Mouse (Mus musculus) ovary, postnatal 36 days (tissue): ENCODE results near the gene Abcb7.

Experiments
- DNase-seq: peaks from one replicate; pipeline ENCODE4 v3.0.0; 2022; ENCODE audit warnings: low spot score, mixed read lengths

Gene Abcb7

DNA sequence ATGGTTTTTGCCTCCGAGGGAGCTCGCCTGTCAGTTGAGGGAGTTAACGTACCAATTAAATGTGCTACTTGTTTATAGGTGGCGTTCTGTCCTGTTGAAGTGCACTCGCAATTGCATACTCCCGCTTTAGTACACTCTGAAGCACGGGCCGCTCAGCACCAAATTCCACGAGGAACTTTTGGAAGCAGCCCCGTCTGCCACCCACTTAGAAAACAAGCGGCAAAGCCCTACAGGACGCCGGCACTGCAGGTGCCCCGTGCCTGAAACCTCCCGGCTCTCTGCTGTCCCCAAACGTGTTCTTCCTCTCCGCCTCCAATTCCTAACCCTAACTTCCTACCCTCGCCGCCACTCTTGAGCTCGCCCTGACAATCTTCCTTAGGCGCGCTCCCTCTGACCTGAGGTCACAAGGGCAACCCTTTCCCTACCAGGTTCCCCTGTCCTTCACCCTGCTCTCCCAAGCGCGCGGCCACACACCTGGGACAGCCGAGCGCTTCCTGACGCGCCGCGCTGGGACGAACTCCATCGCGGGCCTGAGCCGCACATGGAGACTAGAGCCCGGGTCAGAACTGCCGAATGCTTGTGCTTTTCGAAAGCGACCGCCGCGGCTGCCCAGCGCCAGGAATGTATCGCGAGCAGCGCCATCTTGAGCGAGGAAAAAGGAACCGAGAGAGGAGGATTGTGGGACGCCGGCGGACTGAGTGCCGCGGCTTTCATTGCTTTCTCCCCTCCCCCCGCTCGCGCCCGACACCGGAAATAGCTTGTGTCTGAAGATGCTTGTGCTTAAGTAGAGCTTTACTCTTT, at the start of gene Abcb7:
Gene Abcb7 (minus strand): TSS at position 674 of the 801 bp plus-strand sequence.
- DNase-seq, result peak; percentile 83

DNA sequence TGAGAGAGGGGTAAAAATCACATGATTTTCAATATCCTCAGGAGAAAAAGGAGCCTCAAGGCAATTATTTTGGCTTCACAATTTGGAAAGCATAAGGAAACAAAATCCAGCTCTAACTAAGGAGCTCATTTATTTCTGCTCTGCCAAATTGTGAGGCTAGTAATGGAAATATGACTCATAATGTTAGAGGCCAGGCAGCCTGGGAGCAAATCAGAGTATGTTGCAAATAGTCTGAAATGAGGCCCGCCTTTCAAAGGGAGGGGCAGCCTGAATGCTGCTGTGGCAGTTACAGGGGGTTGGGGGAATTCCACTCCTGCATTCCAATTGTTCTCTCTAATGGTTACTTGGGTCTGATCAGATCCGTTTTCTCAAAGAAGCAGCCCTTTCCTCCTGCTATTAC, 48.1 kb upstream of the Abcb7 start:
- DNase-seq, result no peak

DNA sequence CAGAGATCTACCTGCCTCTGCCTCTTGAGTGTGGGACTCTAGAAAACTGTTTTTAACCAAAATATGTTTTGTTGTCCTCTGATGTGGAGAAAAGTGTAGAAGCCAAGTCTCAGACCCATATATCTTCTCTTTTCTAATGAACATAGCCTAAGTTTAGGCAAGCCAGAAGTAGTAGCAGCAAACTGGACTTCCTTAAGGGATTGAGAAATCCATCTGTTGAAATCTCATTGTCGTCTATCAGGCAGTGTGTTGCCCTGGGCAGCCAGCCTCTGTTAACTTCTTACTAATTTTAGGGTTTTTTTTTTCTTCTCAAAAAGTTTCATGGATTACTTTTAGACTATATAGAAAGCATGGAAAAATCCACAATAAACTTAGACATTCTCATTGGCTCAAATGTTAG, 38.8 kb upstream of the Abcb7 start:
- no peak for DNase-seq

DNA sequence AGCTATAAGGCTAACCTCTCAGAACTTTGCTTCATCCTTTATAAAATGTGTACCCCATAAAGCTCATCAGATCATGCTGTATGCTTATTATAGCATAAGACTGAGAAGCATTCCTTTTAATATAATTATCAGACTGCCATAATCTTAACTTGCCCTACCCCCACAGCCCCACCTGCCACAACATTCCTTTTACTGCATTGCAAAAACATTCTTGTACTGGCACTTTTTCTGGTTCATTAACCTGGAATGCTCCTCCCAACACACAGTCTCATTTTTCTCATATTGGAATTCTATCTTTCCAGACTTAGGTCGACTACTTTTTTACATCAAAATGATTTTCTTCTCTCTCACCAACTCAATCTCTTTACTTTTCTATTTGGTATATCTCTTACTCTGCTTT, 19.8 kb upstream of the Abcb7 start:
- no peak for DNase-seq

DNA sequence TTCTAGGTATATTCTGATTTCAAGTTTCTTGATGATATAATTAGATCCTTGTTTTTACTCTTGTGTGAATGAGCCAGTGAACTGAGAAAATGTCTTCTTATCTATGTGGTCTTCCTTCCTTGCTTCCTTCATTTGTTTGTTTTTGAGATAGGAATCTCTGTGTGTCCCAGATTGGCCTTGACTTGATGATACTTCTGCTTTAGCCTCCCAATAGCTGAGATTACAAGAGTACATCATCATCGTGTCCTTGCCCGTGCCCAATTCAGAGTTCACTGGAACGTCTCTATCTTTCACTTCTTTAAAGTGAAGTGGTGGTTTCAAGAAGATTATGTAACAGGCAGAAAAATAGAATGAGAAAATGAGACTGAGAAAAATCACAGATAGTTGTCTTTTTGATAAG, 14.5 kb upstream of the Abcb7 start:
- DNase-seq, result no peak

DNA sequence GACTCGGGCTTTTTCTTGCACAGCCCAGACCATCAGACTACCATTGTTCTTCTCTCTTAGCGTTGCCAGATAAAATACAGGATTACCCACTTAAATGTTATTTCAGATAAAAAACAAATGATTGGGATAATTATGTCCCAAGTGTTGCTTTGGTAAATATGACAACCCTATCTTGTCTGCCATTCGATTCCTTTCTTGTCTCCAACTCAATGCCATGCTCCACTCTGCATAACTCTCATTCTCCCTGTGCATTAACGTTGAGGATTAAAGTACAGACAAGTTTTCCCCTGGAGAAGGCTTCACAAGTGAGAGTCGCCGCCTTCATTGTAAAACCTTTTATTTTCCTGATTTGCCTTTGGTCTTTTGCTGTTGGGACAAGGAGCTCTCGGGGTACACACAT, 339 bp upstream of the Abcb7 start:
- no peak for DNase-seq

DNA sequence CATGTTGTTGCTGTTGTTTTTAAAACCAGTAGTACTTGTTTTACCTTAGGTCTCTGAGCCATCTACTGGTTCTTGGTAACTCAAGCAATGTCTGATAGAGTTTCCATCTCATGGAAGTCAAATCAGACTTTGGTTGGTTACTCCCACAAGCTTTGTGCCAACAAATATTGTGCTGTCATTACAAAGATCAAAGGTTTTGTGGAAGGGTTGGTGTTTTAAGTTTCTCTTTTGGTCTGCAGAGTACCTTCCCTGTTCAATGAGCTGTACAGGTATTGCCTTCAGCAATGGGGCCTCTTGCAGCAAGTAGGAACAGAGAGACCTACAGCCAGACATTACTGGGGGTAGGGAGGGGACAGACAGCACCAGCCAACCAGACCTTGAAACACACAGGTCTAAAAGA, 5.5 kb downstream of the Abcb7 start:
- no peak for DNase-seq

DNA sequence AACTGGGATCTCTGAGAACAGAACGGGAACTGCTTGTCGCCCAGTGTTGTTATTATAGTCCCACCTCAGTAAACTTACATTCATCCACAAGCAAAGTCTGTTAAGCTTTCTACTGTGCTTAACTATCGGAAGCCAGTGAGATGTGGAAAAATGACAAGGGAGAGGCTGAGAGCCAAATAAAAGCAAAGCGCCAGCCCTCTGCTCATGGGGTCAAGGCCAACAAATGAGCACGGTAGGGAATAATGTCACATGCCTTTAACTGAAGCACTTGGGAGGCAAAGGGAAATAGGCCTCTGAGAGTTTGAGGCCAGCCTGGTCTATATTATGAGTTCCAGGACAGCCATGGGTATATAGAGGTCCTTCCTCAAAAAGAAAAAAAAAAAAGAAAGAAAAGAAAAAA, 11.2 kb downstream of the Abcb7 start:
- no peak for DNase-seq

DNA sequence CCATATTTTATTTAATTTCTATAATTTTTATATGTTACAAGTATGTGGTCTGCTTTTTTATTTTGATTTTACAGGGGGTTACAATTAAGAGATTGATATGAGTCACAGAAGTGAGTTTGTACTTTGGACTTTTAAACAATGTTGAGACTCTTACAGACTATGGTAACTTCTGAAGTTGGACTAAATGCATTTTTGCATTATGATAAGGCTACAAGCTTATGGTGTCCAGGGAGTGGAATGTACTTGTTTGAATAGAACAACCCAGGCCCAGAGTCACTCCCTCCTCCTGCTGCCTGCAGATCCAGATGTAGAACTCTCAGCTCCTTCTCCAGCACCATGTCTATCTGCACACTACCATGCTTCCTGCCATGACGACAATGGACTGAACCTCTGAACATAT, 12.5 kb downstream of the Abcb7 start:
- no peak for DNase-seq

DNA sequence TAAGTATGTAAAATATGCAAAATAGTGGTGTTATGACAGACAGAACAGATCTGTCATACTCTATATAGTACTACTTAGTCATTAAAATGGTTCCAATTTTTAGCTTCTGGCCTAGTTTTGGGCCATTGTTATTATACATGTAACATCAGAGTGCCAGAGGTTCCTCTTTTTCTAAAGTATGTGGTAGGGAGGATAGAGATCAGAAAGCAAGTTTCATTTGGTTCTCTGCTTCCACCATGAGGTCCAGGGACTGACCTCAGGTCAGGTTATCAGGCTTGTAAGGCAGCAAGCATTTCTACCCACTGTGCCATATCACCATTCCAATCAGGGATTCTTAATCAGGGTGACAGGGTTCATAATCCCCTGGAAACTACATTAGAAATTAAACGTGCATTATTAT, 16.1 kb downstream of the Abcb7 start:
- DNase-seq, result no peak

DNA sequence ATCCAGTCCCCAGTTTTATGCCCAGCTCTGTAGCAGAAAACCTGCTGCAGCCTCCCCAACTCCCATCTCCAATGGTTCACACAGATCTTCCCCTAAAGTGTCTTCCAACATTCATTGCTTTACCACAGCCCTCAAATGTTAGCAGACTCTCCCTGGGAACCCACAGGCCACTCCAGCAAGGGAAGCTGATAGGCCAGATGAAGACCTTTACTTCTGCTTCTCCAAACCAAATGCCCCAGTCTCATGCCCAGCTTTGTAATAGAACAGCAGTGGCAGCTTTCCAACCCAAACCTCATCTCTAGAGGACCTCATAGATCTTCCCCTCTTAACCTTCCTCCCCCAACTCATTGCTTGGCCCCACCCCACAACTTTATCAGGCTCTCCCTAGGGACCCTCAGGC, 54.0 kb downstream of the Abcb7 start:
- no peak for DNase-seq

DNA sequence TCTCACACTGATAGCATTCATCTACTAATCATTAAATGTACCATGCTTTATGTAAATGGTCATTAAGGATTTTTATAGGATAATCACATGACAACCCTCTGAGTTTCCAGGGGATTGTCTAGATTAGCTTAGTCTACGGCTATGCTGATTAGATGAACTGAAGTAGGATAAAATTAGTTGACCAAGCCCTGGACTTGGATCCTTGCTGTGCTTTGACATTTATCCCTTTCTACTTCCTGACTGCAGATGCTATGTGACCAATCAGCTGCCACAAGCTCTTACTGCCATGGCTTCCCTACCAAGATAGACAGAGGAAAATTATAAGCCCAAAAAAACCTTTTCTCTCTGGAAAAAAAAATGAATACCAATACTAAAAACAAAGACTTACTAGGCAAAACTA, 57.8 kb downstream of the Abcb7 start:
- DNase-seq, result no peak

DNA sequence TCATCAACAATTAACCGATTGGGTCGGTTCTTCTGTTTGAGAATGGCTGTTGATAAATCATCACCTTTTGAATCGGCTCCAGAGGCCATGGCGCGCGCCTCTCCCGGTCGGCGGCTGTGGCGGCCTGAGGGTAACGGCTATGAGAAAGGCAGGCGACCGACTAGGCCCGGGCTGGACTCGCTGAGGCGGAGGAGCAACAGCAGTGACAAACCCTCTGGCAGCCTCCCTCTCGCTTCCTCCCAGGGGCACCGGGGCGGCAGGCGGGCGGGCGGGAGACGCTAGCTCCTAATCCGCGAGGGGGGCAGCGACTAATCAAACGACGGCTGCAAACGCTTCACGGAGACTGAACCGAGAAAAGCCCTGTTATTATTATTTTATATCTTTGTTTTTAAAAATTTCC, 65.5 kb downstream of the Abcb7 start:
- DNase-seq, result peak; percentile 17

DNA sequence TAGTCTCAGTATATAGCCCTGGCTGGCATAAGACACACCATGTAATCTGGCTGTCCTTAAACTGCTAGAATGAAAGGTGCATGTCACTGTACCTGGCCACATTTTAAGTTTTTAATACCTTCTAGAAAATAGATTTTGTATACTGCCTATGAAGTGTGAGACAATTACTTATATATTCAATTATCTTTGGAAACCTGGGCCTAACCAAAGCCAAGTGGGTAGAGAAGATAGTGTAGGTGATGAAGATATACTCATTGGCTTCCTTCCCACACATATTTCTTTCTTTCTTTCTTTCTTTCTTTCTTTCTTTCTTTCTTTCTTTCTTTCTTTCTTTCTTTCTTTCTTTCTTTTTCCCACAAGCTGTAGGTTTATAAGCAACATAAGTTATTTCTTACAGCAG, 121.9 kb downstream of the Abcb7 start:
- no peak for DNase-seq

DNA sequence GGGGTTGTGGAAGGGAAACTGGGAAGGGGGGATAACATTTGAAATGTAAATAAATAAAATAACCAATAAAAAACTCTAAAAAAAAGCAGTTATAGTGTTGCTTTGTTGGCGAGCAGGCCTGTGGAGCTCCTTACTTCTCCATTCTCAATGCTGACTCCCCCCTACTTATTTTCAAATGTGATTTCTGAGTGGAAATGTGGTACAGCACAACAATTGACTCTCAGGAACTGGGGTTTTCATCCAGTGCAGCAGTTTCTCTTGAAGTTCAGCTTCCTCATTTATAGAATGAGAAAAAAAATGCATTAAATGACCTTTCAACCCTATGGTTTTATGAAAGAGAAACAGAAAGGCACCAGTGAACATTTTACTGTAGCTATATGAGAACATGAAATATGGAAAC, 133.8 kb downstream of the Abcb7 start:
- no peak for DNase-seq

DNA sequence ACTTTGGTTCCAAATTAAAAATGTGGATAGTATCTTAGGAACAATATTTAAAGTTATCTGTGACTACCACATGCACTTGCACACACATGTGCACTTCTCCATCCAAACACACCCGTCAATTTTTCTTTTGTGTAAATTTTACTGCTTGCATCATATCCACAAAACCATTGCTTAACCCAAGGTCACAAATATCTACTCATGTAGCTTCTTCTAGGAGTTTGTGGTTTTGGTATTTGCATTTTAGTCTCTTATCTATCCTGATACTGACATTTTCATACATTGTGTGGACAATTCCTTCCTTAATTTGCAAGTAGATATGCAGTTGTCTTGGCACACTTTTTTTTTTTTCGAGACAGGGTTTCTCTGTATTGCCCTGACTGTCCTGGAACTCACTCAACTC, 149.3 kb downstream of the Abcb7 start:
- no peak for DNase-seq

DNA sequence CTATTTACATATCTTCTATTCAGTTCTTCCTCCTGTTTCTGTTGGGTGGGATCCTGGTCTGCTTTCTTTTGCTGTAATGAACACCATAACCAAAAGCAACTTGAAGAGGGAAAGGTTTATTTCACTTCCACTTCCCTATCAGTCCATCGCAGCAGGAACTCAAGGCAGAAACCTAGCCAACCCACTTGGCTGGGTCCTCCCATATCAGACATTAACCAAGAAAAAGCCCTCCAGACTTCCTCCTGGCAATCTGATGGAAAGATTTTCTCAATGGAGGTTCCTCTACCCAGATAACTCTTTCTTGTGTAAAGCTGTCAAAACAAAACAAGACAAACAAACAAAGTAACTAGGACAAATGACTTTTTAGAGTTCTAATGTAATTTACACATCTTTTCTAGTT, 151.2 kb downstream of the Abcb7 start:
- DNase-seq, result no peak

DNA sequence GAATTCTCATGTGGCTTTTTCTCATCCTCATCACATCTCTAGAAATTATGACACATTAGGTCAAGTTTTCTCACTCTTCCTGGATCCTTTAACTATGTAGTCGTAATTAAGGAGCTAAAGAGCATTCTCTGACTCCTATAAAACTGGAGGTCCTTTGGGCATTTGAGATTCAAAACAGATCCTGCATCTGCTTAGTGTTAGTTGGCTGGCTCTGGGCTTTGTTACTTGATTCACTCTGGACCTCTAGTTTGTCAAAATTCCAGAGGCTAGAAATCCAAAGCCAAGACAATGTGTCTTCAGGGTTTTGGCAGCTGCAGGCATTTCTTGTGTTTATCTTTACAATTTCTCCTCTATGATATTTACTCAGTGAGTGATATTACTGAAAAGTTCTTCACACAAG, 157.1 kb downstream of the Abcb7 start:
- no peak for DNase-seq
